Mouse (Mus musculus) brain, embryonic 14.5 days (tissue): ENCODE results near the gene Vdr. TPM values are rescaled to one million over a fixed set of nuclear protein-coding genes. Genes with fewer than 3 reads are reported as not detected.
A peak's percentile ranks its signal among the peaks of the same experiment; 100 is the strongest.

Source experiments
- DNase-seq: peaks from one replicate; pipeline ENCODE4 v3.0.0-alpha.2; 2011; ENCODE audit warnings: low read depth
- CTCF ChIP-seq: fragments of 200-500 bp; IDR thresholded peaks from 2 replicates; pipeline ENCODE4 v1.5.1; 2012; ENCODE audit warnings: inconsistent platforms, mild to moderate bottlenecking, moderate library complexity, borderline replicate concordance; ENCODE audit not compliant: insufficient read depth, insufficient read length; ENCODE audit errors: extremely low read depth
- POLR2A ChIP-seq: fragments of 200-500 bp; IDR thresholded peaks from 2 replicates; pipeline ENCODE4 v1.6.1; 2012; ENCODE audit warnings: mild to moderate bottlenecking, inconsistent platforms, borderline replicate concordance; ENCODE audit not compliant: poor library complexity, insufficient read depth, insufficient read length, severe bottlenecking; ENCODE audit errors: extremely low read depth
- polyA plus RNA-seq: library from polyadenylated mRNA; depleted of rRNA; stranded (reverse); fragments of >200 nt; gene quantifications from 2 replicates; pipeline ENCODE4 v1.2.3, GENCODE M21; 2012; rRNA removed

Vdr gene
- polyA plus RNA-seq: 0.25 and 0.26 TPM in 2 replicates

- TF ChIP-seq CTCF (no peak), POLR2A (no peak)
- DNase-seq: no peak
Measured at GRCm38 (mm10) chr15:97910530-97910929, at the start of gene Vdr. Vdr (minus strand) TSS chr15:97910630.

GRCm38 (mm10) chr15:97956416-97956815, 46.0 kb upstream of the Vdr start:
- TF ChIP-seq CTCF: no peak
- TF ChIP-seq POLR2A: no peak
- no peak for DNase-seq

- TF ChIP-seq POLR2A (no peak), CTCF (no peak)
Measured at GRCm38 (mm10) chr15:97955742-97956141, 45.3 kb upstream of the Vdr start.

GRCm38 (mm10) chr15:97955286-97955685, 44.9 kb upstream of the Vdr start:
- no peak for DNase-seq
- TF ChIP-seq CTCF: no peak
- no peak for TF ChIP-seq POLR2A

More at GRCm38 (mm10) chr15:97955742-97956141, 45.3 kb upstream of the Vdr start:
- DNase-seq: peak; percentile 32

- DNase-seq: no peak
- TF ChIP-seq POLR2A (no peak), CTCF (no peak)
Measured at GRCm38 (mm10) chr15:97954671-97955070, 44.2 kb upstream of the Vdr start.

GRCm38 (mm10) chr15:97952889-97953189, 42.4 kb upstream of the Vdr start:
- no peak for TF ChIP-seq POLR2A
- no peak for TF ChIP-seq CTCF
- DNase-seq: no peak

- peak; percentile 88 for DNase-seq
- no peak for TF ChIP-seq POLR2A
- TF ChIP-seq CTCF: peak; percentile 99
Measured at GRCm38 (mm10) chr15:97952137-97952888, 41.9 kb upstream of the Vdr start.

GRCm38 (mm10) chr15:97950240-97950639, 39.8 kb upstream of the Vdr start:
- no peak for TF ChIP-seq CTCF
- no peak for TF ChIP-seq POLR2A
- no peak for DNase-seq

GRCm38 (mm10) chr15:97949706-97950105, 39.3 kb upstream of the Vdr start:
- no peak for DNase-seq
- TF ChIP-seq CTCF (no peak), POLR2A (no peak)

- peak; percentile 19 for DNase-seq
- no peak for TF ChIP-seq POLR2A
Measured at GRCm38 (mm10) chr15:97948720-97949119, 38.3 kb upstream of the Vdr start.

- TF ChIP-seq POLR2A (no peak), CTCF (no peak)
- no peak for DNase-seq
Measured at GRCm38 (mm10) chr15:97945656-97946315, 35.4 kb upstream of the Vdr start.
